Mouse (Mus musculus) embryonic facial prominence, embryonic 11.5 days (tissue): ENCODE results near the gene Ank3. TPM values are rescaled to one million over a fixed set of nuclear protein-coding genes. Genes with fewer than 3 reads are reported as not detected.

ENCODE experiments used
- ATAC-seq: fragments of 200-750 bp; cut with Nextera tagmentation; replicated peaks from 2 replicates; pipeline ENCODE4 v1.8.0; 2017; ENCODE audit warnings: low read depth; ENCODE audit not compliant: insufficient number of reproducible peaks, low FRiP score, low TSS enrichment
- DNase-seq: peaks from one replicate; pipeline ENCODE4 v3.0.0-alpha.2; 2015; ENCODE audit warnings: low spot score
- H3K27ac ChIP-seq: fragments of 300-500 bp; sonication (generic); replicated peaks from 2 replicates; pipeline ENCODE4 v1.5.1; 2014; ENCODE audit warnings: mild to moderate bottlenecking, low read depth, low read length, control low read depth
- H3K27me3 ChIP-seq: fragments of 300-500 bp; sonication (generic); 2 replicates; pipeline ENCODE4 v1.6.1; 2014; ENCODE audit warnings: mild to moderate bottlenecking, low read length, moderate library complexity, mixed read lengths; ENCODE audit not compliant: control insufficient read depth, insufficient read depth
- H3K36me3 ChIP-seq: fragments of 300-500 bp; sonication (generic); replicated peaks from 2 replicates; pipeline ENCODE4 v1.6.1; 2014; ENCODE audit warnings: low read depth, mild to moderate bottlenecking, low read length, moderate library complexity, mixed read lengths; ENCODE audit not compliant: control insufficient read depth, insufficient read depth
- H3K4me1 ChIP-seq: fragments of 300-500 bp; sonication (generic); 2 replicates; pipeline ENCODE4 v1.6.1; 2014; ENCODE audit warnings: low read length, mixed read lengths; ENCODE audit not compliant: control insufficient read depth, insufficient read depth
- H3K4me2 ChIP-seq: fragments of 300-500 bp; sonication (generic); 2 replicates; pipeline ENCODE4 v1.6.1; 2014; ENCODE audit warnings: low read depth, mild to moderate bottlenecking, control low read depth, low read length, moderate library complexity
- H3K4me3 ChIP-seq: fragments of 300-500 bp; sonication (generic); 2 replicates; pipeline ENCODE4 v1.5.1; 2014; ENCODE audit warnings: low read depth, low read length, control low read depth
- H3K9ac ChIP-seq: fragments of 300-500 bp; sonication (generic); replicated peaks from 2 replicates; pipeline ENCODE4 v1.6.1; 2014; ENCODE audit warnings: mild to moderate bottlenecking, control low read depth, low read length
- H3K9me3 ChIP-seq: fragments of 300-500 bp; sonication (generic); replicated peaks from 2 replicates; pipeline ENCODE4 v1.6.1; 2016; ENCODE audit warnings: mild to moderate bottlenecking, low read length, inconsistent platforms, mixed read lengths; ENCODE audit not compliant: control insufficient read depth
- WGBS: fragments of 180-500 bp; shearing (Covaris S2); extraction: QIAGEN DNeasy Blood & Tissue Kit; methylation state at CpG from one replicate; pipeline ENCODE4 v1.1.7; 2014; 5-methylcytosine and 5-hydroxymethylcytosine counted together
- polyA plus RNA-seq: library from polyadenylated mRNA; unstranded; fragments of >200 nt; fragmentation: Nextera tagmentation; extraction: Ambion mirVana; gene quantifications from 2 replicates; pipeline ENCODE4 v1.2.1, GENCODE M21; 2014

Gene Ank3
- polyA plus RNA-seq, 1 experiment from 2014 or later = 32.5 TPM

- no peak overlapping the region for H3K4me3 ChIP-seq
- H3K9me3 ChIP-seq = no peaks in the 10 kb centered on the region
- no peak for DNase-seq
- no peaks in the 10 kb centered on the region for H3K4me1 ChIP-seq
- H3K36me3 ChIP-seq = no peaks in the 10 kb centered on the region
- H3K9ac ChIP-seq = no peak overlapping the region
- no peak overlapping the region for H3K4me2 ChIP-seq
- whole genome bisulfite sequencing = 94% methylated on average over 4 of the region's 4 CpGs
- H3K27me3 ChIP-seq = no peaks in the 10 kb centered on the region
- no peak overlapping the region for H3K27ac ChIP-seq
- ATAC-seq = no peak
These were observed 325.6 kb downstream of the Ank3 start for GRCm38 (mm10) chr10:69724159-69724558.

GRCm38 (mm10) chr10:69725078-69725477 lies 326.5 kb downstream of the Ank3 start:
- H3K9me3 ChIP-seq = no peaks in the 10 kb centered on the region
- H3K4me2 ChIP-seq = no peak overlapping the region
- H3K36me3 ChIP-seq = no peaks in the 10 kb centered on the region
- no peak overlapping the region for H3K27ac ChIP-seq
- no peaks in the 10 kb centered on the region for H3K4me1 ChIP-seq
- no peak for DNase-seq
- 79% methylated on average over 14 of the region's 14 CpGs for WGBS
- no peak for ATAC-seq
- H3K27me3 ChIP-seq = no peaks in the 10 kb centered on the region
- H3K4me3 ChIP-seq = no peak overlapping the region
- H3K9ac ChIP-seq = no peak overlapping the region

GRCm38 (mm10) chr10:69726265-69726664 lies 327.7 kb downstream of the Ank3 start:
- 99% methylated on average over 2 of the region's 2 CpGs for WGBS
- no peak overlapping the region for H3K27ac ChIP-seq
- H3K27me3 ChIP-seq = no peaks in the 10 kb centered on the region
- no peak overlapping the region for H3K4me2 ChIP-seq
- H3K4me1 ChIP-seq = no peaks in the 10 kb centered on the region
- H3K9ac ChIP-seq = no peak overlapping the region
- no peak overlapping the region for H3K4me3 ChIP-seq
- ATAC-seq = no peak
- no peaks in the 10 kb centered on the region for H3K9me3 ChIP-seq
- H3K36me3 ChIP-seq = no peaks in the 10 kb centered on the region
- DNase-seq = no peak

GRCm38 (mm10) chr10:69726806-69727205 lies 328.2 kb downstream of the Ank3 start:
- Histone ChIP-seq H3K9me3 (no peaks in the 10 kb centered on the region), H3K4me3 (no peak overlapping the region), H3K36me3 (no peaks in the 10 kb centered on the region), H3K4me1 (no peaks in the 10 kb centered on the region), H3K27ac (no peak overlapping the region), H3K27me3 (no peaks in the 10 kb centered on the region), H3K9ac (no peak overlapping the region), H3K4me2 (no peak overlapping the region)
- 85% methylated on average over 7 of the region's 7 CpGs for WGBS
- no peak for ATAC-seq
- no peak for DNase-seq

GRCm38 (mm10) chr10:69728876-69729275 lies 330.3 kb downstream of the Ank3 start:
- DNase-seq (no peak), ATAC-seq (no peak)
- Histone ChIP-seq H3K9me3 (no peaks in the 10 kb centered on the region), H3K4me1 (no peaks in the 10 kb centered on the region), H3K36me3 (no peaks in the 10 kb centered on the region), H3K9ac (no peak overlapping the region), H3K27me3 (no peaks in the 10 kb centered on the region), H3K4me2 (no peak overlapping the region), H3K27ac (no peak overlapping the region), H3K4me3 (no peak overlapping the region)
- WGBS = 75% methylated on average over 6 of the region's 6 CpGs

GRCm38 (mm10) chr10:69730351-69730871 lies 331.8 kb downstream of the Ank3 start:
- 59% methylated on average over 10 of the region's 10 CpGs for WGBS
- ATAC-seq (no peak), DNase-seq (no peak)
- H3K9me3 ChIP-seq = no peaks in the 10 kb centered on the region
- H3K27ac ChIP-seq = no peak overlapping the region
- no peaks in the 10 kb centered on the region for H3K36me3 ChIP-seq
- H3K4me2 ChIP-seq = no peak overlapping the region
- H3K4me3 ChIP-seq = no peak overlapping the region
- H3K27me3 ChIP-seq = no peaks in the 10 kb centered on the region
- H3K4me1 ChIP-seq = no peaks in the 10 kb centered on the region
- no peak overlapping the region for H3K9ac ChIP-seq

- no peak for ATAC-seq
- 70% methylated on average over 5 of the region's 5 CpGs for WGBS
These were observed 332.8 kb downstream of the Ank3 start for GRCm38 (mm10) chr10:69731341-69731740.

GRCm38 (mm10) chr10:69731863-69732262 lies 333.3 kb downstream of the Ank3 start:
- Histone ChIP-seq H3K4me3 (no peak overlapping the region), H3K4me2 (no peak overlapping the region), H3K4me1 (no peaks in the 10 kb centered on the region), H3K9me3 (no peaks in the 10 kb centered on the region), H3K36me3 (no peaks in the 10 kb centered on the region), H3K27me3 (no peaks in the 10 kb centered on the region), H3K9ac (no peak overlapping the region), H3K27ac (no peak overlapping the region)
- no peak for ATAC-seq
- DNase-seq = no peak
- WGBS = 57% methylated on average over 1 of the region's 1 CpGs

More at GRCm38 (mm10) chr10:69731341-69731740, 332.8 kb downstream of the Ank3 start:
- Histone ChIP-seq H3K9ac (no peak overlapping the region), H3K4me2 (no peak overlapping the region), H3K9me3 (no peaks in the 10 kb centered on the region), H3K4me1 (no peaks in the 10 kb centered on the region), H3K27me3 (no peaks in the 10 kb centered on the region), H3K27ac (no peak overlapping the region), H3K4me3 (no peak overlapping the region), H3K36me3 (no peaks in the 10 kb centered on the region)
- DNase-seq = no peak
